Mouse (Mus musculus): ENCODE measurements around the gene Slf2. TPM values are rescaled to one million over a fixed set of nuclear protein-coding genes. Genes with fewer than 3 reads are reported as not detected.

Gene Slf2
- total and polyA plus RNA-seq, 2 experiments: 7.9 to 15.1 TPM

DNA sequence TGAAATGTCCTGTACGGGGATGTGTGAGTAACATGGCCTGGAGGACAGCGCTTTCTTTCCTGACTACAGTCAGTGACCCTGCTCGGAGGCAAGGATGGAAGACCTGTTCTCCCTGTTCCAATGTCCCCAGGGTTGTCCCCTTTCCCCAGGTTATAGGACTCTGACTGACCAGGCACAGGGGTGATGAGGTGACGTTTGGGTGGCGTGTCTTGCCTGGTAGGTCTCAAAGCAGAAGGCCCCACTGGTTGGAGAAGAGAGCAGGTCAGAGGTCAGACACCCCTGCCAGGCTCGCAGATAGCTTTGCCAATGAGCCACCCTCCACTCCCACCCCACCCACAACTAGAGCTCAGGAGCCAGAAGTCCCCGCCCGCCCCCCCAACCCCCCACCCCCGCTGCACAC, 98.6 kb downstream of the Slf2 start:
- WGBS: 51% methylated on average over 9 of the region's 9 CpGs
- no peak overlapping the region for H3K4me3 ChIP-seq (ENCODE audit: insufficient read depth, low read depth, low read length)
- no peaks in the 10 kb centered on the region for H3K27me3 ChIP-seq (ENCODE audit: control insufficient read depth, insufficient read depth, low read length)
- no peak overlapping the region for H3K27ac ChIP-seq (replicated peaks; ENCODE audit: insufficient read depth, low read depth, low read length)
- no peak overlapping the region for H3K9ac ChIP-seq (ENCODE audit: low read depth, low read length)
- DNase-seq (ENCODE audit: extremely low read depth, low read depth, low spot score): no peak
- no peaks in the 10 kb centered on the region; the same call in 1 of the 2 replicates for H3K4me1 ChIP-seq (ENCODE audit: control insufficient read depth, insufficient read depth, low read length)
- TF ChIP-seq CTCF (IDR thresholded peaks at IDR 0.05; ENCODE audit: low read depth, low read length): no peak
- TF ChIP-seq POLR2A (IDR thresholded peaks at IDR 0.05; ENCODE audit: extremely low read depth, insufficient read depth, low read length): no peak
- H3K36me3 ChIP-seq (ENCODE audit: control insufficient read depth, insufficient read depth, low read length): peaks cover 10% of the 10 kb centered on the region; the same call in 1 of the 2 replicates
- H3K79me2 ChIP-seq (ENCODE audit: control insufficient read depth, insufficient read depth, low read length): no peaks in the 10 kb centered on the region

DNA sequence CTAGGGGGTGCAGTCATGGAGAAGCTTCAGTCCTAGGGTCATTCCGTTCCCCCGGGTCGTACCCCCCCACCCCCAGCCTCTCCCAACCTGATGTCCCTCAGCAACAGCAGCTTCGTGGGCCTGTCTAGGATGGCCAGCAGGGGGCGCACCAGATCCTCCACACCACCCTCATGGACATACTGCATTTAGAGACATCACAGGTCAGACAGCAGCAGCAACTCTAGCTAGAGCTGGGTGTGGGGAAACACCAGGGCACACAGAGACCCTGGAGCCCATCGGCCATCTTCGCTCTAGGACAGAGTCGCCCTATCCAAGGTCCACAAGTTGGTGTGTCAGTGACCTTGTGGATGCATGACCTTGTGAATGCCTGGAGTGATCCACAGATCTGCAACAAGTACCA, 99.2 kb downstream of the Slf2 start:
- no peak for DNase-seq (ENCODE audit: extremely low read depth, low read depth, low spot score)
- H3K79me2 ChIP-seq (ENCODE audit: control insufficient read depth, insufficient read depth, low read length): no peaks in the 10 kb centered on the region
- 15% methylated on average over 8 of the region's 8 CpGs for WGBS
- peaks cover 10% of the 10 kb centered on the region; the same call in 1 of the 2 replicates for H3K36me3 ChIP-seq (ENCODE audit: control insufficient read depth, insufficient read depth, low read length)
- H3K27ac ChIP-seq (replicated peaks; ENCODE audit: insufficient read depth, low read depth, low read length): no peak overlapping the region
- H3K4me1 ChIP-seq (ENCODE audit: control insufficient read depth, insufficient read depth, low read length): no peaks in the 10 kb centered on the region; the same call in 1 of the 2 replicates
- no peak overlapping the region for H3K9ac ChIP-seq (ENCODE audit: low read depth, low read length)
- H3K27me3 ChIP-seq (ENCODE audit: control insufficient read depth, insufficient read depth, low read length): no peaks in the 10 kb centered on the region
- H3K4me3 ChIP-seq (ENCODE audit: insufficient read depth, low read depth, low read length): no peak overlapping the region
- TF ChIP-seq CTCF (IDR thresholded peaks at IDR 0.05; ENCODE audit: low read depth, low read length): peak; percentile 91
- no peak for TF ChIP-seq POLR2A (IDR thresholded peaks at IDR 0.05; ENCODE audit: extremely low read depth, insufficient read depth, low read length)

DNA sequence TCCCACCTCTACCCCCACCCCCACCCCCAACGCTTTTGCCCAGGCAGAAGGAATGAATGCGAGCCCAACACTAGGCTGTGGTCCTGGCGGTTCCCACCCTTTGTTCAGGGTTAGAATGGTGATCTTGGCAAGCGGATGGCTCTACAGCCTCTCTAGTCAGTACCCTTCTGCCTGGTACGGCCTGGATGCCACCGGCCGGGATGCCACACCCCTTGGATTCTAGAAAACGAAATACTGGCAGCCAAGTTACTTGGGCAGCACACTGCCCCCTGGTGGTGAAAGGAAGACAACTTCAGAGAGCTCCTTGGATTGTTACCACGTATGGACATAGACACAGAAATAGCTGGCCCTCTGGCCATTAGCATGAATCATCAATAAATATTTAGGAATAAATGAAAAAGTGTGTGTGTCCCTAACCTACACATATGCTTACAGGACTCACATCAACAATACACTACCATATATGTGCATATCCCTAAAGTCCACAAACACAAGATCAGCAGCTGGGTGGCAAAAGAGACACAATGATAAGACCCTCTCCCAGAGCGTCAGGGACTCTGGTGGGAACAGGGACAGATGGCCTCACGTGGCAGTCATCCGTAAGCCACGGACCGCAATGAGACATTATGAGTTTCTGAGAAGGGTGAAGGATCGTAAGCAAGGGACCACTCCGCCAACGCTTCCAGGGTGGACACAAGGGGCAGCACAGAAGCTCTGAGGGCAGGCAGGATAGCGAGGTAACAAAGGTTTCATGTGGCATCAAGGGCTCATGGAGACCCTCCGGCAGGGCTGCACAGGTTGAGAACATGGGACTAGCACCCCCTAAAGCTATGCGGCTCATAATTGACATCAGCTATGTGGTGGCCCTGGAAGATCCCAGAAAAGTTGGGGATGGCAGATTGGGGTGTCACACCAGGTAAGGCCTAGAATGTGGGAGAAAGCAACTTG, 100.1 kb downstream of the Slf2 start:
- Histone ChIP-seq H3K9ac (ENCODE audit: low read depth, low read length) (0 out of 2 replicates have a peak overlapping the region, but pooled peaks have one; percentile 19), H3K4me3 (ENCODE audit: insufficient read depth, low read depth, low read length) (peak overlapping the region; percentile 11; the same call in 1 of the 2 replicates)
- 40% methylated on average over 20 of the region's 20 CpGs for WGBS

DNA sequence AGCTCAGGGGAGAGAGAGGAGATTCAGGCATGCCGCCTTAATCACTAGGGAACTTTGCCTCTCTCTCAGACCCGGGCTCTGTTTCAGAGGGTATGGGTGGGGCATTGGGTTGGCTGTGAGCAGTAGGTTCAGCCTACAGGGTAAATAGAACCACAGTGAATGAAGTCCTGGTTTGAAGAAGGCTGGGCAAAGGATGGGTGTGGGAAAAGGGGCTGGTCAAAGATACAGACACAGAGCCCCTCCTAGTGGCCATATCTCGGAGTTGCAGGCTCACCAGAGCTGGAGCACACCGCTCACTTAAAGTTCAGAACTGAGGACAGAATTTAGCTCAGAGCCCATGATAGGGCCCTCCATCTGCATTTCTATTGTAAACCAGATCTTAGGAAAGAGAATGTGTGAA, 100.8 kb downstream of the Slf2 start:
- no peak overlapping the region for H3K9ac ChIP-seq (ENCODE audit: low read depth, low read length)
- DNase-seq (ENCODE audit: extremely low read depth, low read depth, low spot score): peak; percentile 61
- no peak overlapping the region for H3K27ac ChIP-seq (replicated peaks; ENCODE audit: insufficient read depth, low read depth, low read length)
- H3K36me3 ChIP-seq (ENCODE audit: control insufficient read depth, insufficient read depth, low read length): no peaks in the 10 kb centered on the region
- WGBS: 9% methylated on average over 4 of the region's 4 CpGs
- H3K27me3 ChIP-seq (ENCODE audit: control insufficient read depth, insufficient read depth, low read length): no peaks in the 10 kb centered on the region
- no peak overlapping the region for H3K4me3 ChIP-seq (ENCODE audit: insufficient read depth, low read depth, low read length)
- H3K4me1 ChIP-seq (ENCODE audit: control insufficient read depth, insufficient read depth, low read length): no peaks in the 10 kb centered on the region; the same call in 1 of the 2 replicates
- no peak for TF ChIP-seq POLR2A (IDR thresholded peaks at IDR 0.05; ENCODE audit: extremely low read depth, insufficient read depth, low read length)
- TF ChIP-seq CTCF (IDR thresholded peaks at IDR 0.05; ENCODE audit: low read depth, low read length): peak; percentile 88
- no peaks in the 10 kb centered on the region for H3K79me2 ChIP-seq (ENCODE audit: control insufficient read depth, insufficient read depth, low read length)

More for the DNA sequence above, 100.1 kb downstream of the Slf2 start:
- H3K36me3 ChIP-seq (ENCODE audit: control insufficient read depth, insufficient read depth, low read length): peaks cover 5% of the 10 kb centered on the region; the same call in 1 of the 2 replicates
- no peaks in the 10 kb centered on the region for H3K79me2 ChIP-seq (ENCODE audit: control insufficient read depth, insufficient read depth, low read length)
- H3K4me1 ChIP-seq (ENCODE audit: control insufficient read depth, insufficient read depth, low read length): no peaks in the 10 kb centered on the region; the same call in 1 of the 2 replicates
- peak; percentile 80 for TF ChIP-seq CTCF (IDR thresholded peaks at IDR 0.05; ENCODE audit: low read depth, low read length)
- TF ChIP-seq POLR2A (IDR thresholded peaks at IDR 0.05; ENCODE audit: extremely low read depth, insufficient read depth, low read length): no peak
- DNase-seq (ENCODE audit: extremely low read depth, low read depth, low spot score): peak; percentile 69
- H3K27ac ChIP-seq (replicated peaks; ENCODE audit: insufficient read depth, low read depth, low read length): no peak overlapping the region
- no peaks in the 10 kb centered on the region for H3K27me3 ChIP-seq (ENCODE audit: control insufficient read depth, insufficient read depth, low read length)

Other genes with a start within 250 kb of the Slf2 start
- not detected in 2 replicates for gene Pax2, start 175.1 kb upstream of the Slf2 start, total RNA-seq (2014; rRNA removed)
- gene Pax2, start 175.1 kb upstream of the Slf2 start, polyA plus RNA-seq (2012; rRNA removed): not detected in 2 replicates
- 58.5 and 79.0 TPM in 2 replicates for gene Sema4g, start 58.0 kb downstream of the Slf2 start, total RNA-seq (2014; rRNA removed)
- 413 and 566 TPM in 2 replicates for gene Sema4g, start 58.0 kb downstream of the Slf2 start, polyA plus RNA-seq (2012; rRNA removed)
- 7.8 and 9.3 TPM in 2 replicates for gene Twnk, start 74.5 kb downstream of the Slf2 start, total RNA-seq (2014; rRNA removed)
- gene Twnk, start 74.5 kb downstream of the Slf2 start, polyA plus RNA-seq (2012; rRNA removed): 11.8 and 11.9 TPM in 2 replicates
- 26.6 and 32.3 TPM in 2 replicates for gene Mrpl43, start 75.3 kb downstream of the Slf2 start, total RNA-seq (2014; rRNA removed)
- gene Mrpl43, start 75.3 kb downstream of the Slf2 start, polyA plus RNA-seq (2012; rRNA removed): 76.2 and 80.0 TPM in 2 replicates
- 3.4 and 4.6 TPM in 2 replicates for gene Lzts2, start 83.3 kb downstream of the Slf2 start, total RNA-seq (2014; rRNA removed)
- gene Lzts2, start 83.3 kb downstream of the Slf2 start, polyA plus RNA-seq (2012; rRNA removed): 14.2 and 14.3 TPM in 2 replicates
- not detected in 2 replicates for gene Pdzd7, start 114.6 kb downstream of the Slf2 start, total RNA-seq (2014; rRNA removed)
- gene Pdzd7, start 114.6 kb downstream of the Slf2 start, polyA plus RNA-seq (2012; rRNA removed): 0.06 TPM in 1 of 2 replicates, not detected in the other
- 0.65 and 0.94 TPM in 2 replicates for gene Sfxn3, start 116.4 kb downstream of the Slf2 start, total RNA-seq (2014; rRNA removed)
- 0.76 and 1.5 TPM in 2 replicates for gene Sfxn3, start 116.4 kb downstream of the Slf2 start, polyA plus RNA-seq (2012; rRNA removed)
- 0.67 and 1.2 TPM in 2 replicates for gene Kazald1, start 144.1 kb downstream of the Slf2 start, total RNA-seq (2014; rRNA removed)
- 1.1 and 1.2 TPM in 2 replicates for gene Kazald1, start 144.1 kb downstream of the Slf2 start, polyA plus RNA-seq (2012; rRNA removed)
- not detected in 2 replicates for gene Tlx1, start 219.5 kb downstream of the Slf2 start, total RNA-seq (2014; rRNA removed)
- gene Tlx1, start 219.5 kb downstream of the Slf2 start, polyA plus RNA-seq (2012; rRNA removed): 0.05 TPM in 1 of 2 replicates, not detected in the other